Mouse (Mus musculus) lung, postnatal 10 days (tissue): ENCODE measurements around the gene Fbxl16.
"Not testable (repeated sequence)": the region's sequence is repeated elsewhere in the genome, so short reads cannot be mapped to it uniquely, and the experiment has no call there.

Experiments used
- DNase-seq: peaks from one replicate; pipeline ENCODE4 v3.0.0; 2021

Gene Fbxl16

DNA sequence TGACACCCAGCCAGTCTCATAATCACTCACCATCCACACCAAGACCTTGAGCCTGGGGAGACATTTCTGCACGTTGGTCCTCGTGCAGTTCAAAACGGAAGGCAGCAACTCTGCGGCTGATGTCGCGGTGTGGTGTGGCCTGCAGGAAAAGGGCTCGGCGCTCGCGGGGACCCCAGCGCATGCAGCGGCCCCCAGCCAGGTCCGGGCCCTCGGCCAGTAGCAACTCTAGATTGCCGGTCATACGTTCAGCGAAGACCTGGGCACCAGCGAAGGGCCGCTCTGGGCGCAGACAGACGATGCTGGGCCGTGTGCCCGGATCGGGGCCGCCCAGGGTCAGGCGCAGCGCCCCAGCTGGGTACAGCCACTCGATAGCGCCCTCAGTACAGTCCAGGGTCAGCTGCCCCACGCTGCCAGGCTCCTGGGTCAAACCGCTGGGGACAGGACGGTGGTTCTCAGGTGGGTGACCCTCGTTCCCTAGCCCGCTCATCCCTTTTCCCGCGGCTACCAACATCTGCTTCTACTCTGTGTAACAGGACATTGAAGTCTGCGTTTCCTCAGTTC lies 12.6 kb upstream of the Fbxl16 start:
- peak; percentile 25 for DNase-seq

DNA sequence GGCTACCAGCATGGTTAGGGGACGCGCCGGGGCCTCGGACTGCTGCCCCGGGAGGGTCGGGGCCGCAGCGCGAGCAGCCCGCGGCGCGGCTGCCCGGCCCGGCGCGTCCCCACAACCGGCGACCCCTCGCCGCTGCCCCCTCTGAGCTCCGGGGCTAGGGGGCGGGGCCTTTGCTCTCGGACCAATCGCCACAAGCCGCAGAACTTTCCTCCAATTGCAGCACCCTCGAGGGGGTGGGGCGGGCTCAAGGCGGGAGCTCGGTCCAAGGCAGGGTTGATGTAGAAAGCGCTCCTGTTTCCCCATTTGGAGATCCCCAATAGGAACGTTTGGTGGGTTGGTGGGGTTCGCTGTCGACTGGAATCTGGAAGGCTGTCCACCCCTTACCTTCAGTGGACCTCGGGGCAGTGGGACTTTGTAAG lies 11.9 kb upstream of the Fbxl16 start, which contains the start of gene Metrn:
Gene Metrn, minus strand, starts transcription at position 186 of the 419 bp plus-strand sequence.
- peak; percentile 94 for DNase-seq

DNA sequence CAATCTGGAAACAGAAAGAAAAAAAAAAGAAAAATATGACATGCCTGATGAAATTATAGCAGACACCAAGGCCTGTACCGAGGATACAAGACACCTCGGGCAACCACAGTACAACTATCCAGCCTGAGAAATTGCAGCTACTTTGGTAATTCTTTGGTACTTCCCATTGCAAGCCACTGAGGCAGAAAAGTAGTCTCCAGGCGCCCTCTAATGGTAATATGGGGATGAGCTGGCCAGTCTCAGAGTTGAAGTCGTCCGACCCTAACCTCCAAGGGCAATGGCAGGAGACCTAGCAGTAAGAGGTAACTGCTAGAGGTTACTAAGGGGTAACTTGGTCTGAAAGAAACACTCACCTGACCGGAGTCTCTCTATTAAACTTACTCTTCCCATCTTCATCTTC lies 7.9 kb upstream of the Fbxl16 start:
- peak; percentile 82 for DNase-seq

DNA sequence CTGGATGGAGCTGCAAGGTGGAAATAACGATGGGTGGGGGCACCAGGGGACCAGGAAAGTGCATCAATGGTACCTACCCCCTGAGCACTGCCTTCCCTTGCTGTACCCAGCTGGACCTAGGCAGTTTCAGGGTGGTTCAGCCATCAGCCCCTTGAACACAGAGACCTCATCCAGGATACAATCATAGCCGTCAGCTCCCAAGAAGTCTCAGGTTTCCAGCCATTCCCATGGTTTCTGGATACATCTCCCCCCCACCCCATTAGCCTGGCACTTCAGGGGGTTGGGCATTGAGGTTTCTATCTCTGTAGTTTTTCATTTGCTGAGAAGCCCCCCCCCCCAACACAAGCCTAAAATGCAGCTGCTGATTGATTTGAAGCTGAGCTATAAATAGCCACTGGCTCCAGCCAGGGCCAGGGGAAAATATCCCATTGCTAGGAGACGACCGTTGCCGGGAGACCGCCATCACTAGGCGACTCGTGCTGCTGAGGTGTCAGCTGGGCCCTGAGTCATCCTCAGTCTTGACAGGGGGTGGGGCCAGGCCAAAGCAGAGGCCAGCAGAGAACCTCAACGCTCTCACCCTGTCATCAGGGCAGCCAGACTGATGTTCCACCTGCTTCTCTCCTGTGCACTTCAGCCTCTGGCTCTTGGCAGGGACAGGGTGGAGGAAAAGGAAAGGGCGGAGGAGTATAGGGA lies 5.9 kb upstream of the Fbxl16 start:
- DNase-seq: peak; percentile 52

DNA sequence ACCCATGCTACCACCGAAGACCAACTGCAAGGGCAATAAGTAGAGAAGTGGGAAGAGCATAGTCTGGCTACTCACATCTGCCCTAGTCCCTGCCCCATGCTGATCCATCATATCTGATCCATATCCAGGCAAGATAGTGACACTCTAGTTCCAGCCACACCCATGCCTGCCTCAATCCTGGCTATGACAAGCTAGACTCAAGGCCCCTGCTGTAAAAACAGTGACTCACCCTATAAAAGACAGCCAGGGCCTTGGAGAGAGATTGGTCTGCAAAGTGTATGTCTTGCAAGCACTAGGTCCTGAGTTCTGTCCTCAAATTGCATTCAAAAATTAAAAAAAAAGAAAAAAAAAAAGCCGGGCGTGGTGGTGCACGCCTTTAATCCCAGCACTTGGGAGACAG lies 2.4 kb upstream of the Fbxl16 start:
- DNase-seq: no peak

DNA sequence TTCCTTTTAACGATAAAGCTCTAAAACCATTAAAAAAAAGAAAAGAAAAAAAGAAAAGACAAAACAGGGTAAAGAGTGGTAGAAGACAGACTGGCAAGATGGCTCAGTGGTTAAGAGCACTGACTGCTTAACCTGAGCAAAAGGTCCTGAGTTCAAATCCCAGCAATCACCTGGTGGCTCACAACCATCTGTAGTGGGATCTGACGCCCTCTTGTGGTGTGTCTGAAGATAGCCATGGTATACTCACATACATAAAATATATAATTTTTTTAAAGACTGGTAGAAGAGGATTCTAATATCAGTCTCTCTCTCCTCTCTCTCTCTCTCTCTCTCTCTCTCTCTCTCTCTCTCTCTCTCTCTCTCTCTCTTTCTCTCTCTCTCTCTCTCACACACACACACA lies 1.4 kb upstream of the Fbxl16 start:
- not testable (repeated sequence) for DNase-seq

DNA sequence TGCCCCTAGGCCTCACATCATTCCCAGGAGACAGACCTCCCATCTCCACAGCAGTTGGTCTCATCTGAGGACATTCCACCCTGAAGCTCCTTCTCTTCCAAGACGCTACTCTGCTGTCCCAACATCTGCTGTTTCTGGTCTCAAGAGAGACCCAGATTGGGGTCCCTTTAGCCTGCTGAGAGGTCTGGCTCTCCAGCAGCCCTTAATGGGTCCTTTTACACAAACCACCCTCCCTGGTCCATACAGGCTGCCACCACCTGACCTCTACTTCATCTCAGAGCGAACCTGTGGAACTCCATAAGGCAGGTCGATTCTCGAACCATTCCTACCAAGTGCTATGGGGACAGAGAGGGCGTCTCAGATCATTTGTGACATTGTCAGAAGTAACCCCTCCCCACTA lies 857 bp upstream of the Fbxl16 start:
- no peak for DNase-seq

DNA sequence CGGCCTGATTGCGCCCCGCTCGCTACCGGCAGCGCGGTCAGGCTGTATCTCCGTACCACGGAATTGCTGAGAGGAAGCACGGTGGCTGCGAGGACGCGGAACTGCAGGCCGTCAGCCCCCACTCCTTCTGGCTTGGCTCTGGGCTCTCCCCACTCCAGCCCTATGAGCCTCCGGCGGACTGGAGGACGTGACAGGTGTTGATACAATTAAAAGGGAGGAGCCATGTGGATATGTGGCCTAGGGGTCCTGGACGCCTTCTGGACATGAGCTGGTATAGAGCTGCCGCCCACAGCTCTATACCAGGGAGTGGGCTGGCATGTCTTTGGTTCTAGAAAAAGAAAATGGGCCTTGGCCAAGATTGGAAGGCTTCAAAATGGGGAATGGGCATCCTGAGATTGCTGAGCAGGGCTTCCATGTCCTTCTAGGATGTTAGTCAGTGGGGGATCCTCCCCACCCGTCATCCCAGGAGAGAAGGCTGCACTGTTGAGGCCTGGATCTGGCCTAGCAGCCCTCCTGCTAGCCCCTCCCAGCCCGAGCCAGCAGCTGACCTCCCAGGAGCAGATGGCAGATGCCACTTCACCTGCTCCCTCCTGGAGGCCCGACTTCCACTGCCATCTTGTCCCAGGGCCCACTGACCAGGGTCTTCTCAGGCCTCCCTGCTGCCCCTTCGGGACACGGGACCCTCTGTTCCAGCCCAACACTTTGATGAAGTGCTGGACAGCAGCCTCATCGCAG lies 888 bp downstream of the Fbxl16 start:
- no peak for DNase-seq

DNA sequence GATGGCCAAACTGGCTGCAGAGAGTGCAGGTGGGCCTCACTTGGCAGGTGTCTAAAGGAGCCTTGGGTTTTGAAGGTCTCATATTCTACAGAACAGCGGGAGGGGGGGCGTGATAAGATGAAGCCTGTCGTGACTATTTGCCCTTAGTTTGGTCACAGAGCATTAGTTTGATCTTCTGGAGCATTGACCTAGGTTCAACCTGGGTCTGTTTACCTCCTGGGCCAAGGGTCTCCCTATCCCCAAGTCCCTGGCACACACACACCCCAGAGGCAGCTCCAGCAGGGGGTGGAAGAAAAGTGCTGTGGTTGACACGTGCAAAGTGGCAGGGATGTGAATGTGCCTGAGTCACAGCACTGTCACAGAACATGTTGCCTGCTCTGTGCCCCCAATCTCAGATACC lies 2.0 kb downstream of the Fbxl16 start:
- DNase-seq: no peak

DNA sequence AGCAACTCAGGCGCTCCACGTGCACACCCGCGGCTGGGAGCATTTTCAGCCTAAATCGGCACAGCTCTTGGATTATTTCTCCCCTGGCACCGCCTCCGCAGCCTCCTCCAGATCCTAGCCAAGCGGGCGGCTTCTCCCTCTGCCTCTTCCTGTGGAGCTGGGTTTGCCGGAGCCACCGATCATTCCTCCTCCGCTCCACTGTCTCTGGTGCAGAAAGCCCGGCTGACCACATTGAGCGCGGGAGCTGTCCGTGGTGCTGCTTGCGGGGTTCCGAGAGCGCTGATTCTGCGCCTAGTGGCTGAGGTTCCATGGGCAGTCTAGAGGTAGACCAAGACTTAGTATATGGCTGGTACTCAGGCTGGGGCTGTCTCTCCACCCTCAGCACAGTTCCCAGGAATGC lies 4.6 kb downstream of the Fbxl16 start:
- DNase-seq: peak; percentile 92

DNA sequence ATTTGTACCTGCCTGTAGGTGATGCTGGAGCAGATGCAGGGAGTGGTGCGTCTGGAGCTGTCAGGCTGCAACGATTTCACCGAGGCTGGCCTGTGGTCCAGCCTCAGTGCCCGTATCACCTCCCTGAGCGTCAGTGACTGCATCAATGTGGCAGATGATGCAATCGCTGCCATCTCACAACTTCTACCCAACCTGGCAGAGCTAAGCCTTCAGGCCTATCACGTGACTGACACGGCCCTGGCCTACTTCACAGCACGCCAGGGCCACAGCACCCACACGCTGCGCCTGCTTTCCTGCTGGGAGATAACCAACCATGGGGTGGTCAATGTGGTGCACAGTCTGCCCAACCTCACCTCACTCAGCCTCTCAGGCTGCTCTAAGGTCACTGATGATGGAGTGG lies 8.8 kb downstream of the Fbxl16 start:
- DNase-seq: no peak

DNA sequence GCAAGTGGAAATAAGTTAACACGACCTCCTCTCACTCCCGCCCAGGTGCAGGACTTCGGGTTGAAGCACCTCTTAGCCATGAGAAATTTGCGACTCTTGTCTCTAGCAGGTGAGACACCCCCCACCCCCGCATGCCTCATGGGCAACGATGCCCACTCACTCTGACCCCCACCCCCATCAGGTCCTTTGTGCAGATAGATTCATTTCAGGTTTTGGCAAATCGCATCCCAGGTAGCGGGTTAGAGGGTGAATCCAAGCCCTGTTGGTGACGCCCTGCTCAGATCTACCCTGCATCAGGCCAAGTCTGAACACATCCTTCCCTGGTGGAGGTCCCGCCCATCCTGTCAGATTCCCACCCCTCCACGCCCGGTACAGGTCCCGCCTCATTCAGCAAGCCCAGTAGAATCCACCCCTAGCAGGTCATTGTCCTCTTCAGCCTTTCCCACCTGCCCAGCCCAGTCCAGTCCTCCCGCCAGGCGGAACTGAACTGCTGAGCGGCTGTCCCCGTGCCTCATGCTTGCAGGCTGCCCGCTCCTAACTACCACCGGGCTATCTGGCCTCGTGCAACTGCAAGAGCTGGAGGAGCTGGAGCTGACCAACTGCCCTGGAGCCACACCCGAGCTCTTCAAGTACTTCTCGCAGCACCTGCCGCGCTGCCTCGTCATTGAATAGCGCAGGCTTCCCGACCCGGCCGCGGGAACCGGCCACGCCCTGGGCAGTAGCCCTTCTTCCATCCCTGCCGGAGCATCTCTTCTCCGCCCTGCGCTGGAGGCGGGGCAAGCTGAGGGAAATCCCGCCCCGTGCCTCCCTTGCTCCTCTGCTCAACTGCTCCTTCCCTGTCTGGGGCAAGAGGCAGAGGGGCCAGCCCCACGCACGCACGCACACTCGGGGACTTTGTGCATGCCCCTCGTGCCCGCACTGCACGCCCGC lies 10.2 kb downstream of the Fbxl16 start:
- no peak for DNase-seq

DNA sequence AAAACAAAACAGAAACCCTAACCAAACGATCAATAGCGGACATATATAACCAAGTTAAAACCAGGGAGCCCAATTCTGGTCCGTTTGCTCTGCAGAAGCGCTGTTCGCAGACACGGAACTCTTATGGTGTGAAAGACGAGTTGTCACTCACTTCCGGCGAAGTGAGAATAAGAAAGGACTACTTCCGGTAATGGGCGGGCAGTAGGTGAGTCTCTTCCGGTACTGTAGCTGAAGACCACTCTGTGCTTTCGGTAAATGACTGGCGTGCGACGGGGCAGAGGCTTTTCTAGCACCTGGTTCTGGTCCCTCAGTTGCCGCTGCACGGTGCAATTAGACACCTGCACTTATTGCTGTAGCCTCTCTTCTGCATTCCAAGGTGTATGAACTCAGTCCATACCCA lies 14.6 kb downstream of the Fbxl16 start, which contains the start of gene Wdr24:
Gene Wdr24, plus strand, starts transcription at position 176 of the 400 bp plus-strand sequence.
- peak; percentile 89 for DNase-seq

DNA sequence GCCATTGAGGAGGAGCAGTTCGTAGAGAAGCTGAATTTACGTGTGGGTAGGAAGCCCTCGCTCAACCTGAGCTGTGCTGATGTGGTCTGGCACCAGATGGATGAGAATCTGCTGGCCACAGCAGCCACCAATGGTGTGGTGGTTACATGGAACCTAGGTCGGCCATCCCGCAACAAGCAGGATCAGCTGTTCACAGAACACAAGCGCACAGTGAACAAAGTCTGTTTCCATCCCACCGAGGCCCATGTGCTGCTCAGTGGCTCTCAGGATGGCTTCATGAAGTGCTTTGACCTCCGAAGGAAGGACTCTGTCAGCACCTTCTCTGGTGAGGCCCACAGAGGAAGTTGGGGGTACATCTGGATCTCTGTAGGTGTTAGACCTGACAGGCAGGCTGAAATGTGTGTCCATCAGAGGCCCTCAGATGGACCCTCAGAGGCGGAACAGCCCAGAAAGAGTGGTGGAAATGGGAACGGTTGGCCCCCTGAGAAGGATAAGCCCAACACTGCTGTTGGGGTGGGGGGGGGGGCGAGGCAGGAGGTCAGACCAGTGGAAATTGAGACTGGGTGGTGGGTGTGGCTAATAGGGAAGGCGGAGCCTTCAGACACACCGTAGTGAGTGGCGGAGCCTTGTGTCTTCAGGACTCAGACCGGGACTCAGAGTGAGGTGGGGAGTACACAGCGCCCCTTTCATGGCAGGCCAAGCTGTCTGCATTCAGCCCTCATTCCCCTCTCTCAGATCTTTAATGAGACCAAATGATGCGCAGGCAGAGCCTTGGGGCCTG lies 15.7 kb downstream of the Fbxl16 start:
- DNase-seq: no peak

DNA sequence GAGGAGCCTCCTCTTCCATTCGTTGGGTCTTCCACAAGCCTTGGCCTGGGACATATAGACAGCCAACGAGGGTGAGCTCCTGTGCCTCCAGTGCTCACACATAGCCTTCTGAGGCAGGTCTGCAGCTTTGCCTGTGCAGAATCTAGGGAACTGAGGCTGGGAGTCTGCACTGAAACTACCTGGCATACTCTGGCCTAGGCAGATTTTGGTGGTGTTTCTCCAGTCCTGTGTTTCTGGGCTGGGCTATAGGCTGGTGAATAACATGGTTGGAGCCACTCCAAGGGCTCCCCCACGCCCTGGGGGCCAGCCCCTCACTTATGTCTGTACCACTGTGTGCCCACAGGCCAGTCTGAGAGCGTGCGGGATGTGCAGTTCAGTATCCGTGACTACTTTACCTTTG lies 16.4 kb downstream of the Fbxl16 start:
- no peak for DNase-seq

DNA sequence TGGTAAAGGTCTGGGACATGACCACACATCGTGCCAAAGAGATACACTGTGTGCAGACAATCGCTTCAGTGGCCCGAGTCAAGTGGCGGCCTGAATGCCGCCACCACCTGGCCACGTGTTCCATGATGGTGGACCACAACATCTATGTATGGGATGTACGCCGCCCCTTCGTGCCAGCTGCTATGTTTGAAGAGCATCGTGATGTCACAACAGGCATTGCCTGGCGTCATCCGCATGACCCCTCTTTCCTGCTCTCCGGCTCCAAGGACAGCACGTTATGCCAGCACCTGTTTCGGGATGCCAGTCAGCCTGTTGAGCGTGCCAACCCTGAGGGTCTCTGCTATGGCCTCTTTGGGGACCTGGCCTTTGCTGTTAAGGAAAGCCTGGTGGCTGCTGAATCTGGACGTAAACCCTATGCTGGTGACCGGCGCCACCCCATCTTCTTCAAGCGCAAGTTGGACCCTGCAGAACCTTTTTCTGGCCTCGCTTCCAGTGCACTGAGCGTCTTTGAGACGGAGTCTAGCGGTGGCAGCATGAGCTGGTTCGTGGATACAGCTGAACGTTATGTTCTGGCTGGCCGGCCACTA lies 17.2 kb downstream of the Fbxl16 start:
- no peak for DNase-seq

DNA sequence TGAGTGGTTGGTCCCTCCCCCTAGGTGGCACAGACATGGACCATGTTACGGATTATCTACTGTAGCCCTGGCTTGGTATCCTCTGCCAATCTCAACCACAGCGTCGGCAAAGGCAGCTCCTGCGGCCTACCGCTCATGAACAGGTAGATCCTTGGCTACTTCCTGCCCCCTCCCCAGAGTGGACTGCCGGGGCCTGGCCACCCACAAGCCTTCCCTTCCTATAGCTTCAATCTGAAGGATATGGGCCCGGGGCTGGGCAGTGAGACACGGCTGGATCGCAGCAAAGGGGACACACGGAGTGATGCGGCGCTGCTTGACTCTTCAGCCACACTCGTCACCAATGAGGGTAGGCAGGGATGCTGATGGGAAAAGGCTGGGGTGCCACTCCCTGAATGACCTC lies 18.1 kb downstream of the Fbxl16 start:
- DNase-seq: no peak

DNA sequence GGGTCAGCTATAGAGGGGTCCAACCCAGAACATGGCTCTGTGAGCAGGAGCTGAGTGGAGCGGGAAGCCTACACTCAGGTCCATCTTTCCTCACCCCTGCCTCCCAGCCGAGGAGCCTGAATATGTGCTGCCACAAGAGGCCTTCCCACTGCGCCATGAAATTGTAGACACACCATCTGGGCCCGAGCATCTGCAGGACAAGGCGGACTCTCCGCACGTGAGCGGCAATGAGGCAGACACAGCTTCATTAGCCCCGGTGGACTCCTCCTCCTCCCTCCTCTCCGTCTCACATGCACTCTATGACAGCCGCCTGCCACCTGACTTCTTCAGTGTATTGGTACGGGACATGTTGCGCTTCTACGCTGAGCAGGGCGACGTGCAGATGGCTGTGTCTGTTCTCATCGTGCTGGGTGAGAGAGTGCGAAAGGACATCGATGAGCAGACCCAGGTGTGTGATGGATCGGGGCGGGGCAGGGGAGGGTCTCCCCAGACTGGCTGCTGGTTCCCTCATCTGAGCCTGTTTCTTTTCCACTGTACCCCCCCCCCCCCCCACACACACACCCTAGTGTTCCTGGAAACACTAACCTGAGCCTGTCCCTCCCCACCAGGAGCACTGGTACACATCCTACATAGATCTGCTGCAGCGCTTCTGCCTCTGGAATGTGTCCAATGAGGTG lies 18.8 kb downstream of the Fbxl16 start:
- DNase-seq: no peak

DNA sequence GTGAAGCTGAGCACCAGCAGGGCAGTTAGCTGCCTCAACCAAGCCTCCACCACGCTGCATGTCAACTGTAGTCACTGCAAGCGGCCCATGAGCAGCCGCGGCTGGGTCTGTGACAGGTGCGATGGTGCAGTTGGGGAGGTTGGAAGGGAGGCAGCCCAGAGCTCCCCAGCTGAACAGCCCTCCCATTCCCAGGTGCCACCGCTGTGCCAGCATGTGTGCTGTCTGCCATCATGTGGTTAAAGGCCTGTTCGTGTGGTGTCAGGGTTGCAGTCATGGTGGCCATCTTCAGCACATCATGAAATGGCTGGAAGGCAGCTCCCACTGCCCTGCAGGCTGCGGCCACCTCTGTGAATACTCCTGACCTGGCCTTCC lies 19.3 kb downstream of the Fbxl16 start:
- peak; percentile 17 for DNase-seq

DNA sequence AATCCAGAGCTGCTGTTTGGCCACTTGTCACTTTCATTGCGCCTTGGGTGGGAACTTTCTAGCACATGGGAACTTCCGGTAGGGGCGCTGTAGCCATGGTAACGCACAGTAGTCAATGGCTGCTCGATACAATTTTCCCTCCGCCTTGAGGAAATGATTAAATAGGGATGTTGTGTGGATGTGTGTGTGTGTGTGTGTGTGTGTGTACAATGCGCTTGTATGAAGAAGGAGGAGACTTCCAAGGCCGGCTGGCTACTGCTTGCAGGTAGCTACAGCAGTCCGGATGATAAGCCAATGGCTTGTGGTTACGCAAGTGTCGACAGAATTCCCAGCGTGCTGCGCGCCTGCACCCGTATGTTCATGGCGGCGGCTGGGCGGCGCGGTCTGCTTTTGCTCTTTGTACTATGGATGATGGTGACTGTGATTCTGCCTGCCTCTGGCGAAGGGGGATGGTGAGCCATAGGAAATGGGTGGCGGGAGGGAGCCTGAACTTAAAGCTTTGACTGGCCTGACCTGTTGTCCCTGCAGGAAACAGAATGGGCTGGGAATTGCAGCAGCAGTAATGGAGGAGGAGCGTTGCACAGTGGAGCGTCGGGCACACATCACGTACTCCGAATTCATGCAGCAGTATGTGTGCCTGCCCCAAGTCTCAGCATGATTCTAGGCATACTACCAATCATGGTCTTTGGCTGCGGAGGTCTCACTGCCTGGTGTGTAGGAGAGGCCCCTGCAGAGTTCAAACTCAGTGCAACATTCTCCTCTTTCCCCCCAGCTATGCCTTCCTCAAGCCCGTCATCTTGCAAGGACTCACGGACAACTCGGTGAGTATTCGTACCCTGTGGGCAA lies 20.1 kb downstream of the Fbxl16 start, which contains the start of gene Jmjd8:
Gene Jmjd8, plus strand, starts transcription at position 156 of the 846 bp plus-strand sequence.
- peak; percentile 81 for DNase-seq
